Comparison of ENCODE assay signal across 20 mouse cellular contexts in the genomic region with DNA sequence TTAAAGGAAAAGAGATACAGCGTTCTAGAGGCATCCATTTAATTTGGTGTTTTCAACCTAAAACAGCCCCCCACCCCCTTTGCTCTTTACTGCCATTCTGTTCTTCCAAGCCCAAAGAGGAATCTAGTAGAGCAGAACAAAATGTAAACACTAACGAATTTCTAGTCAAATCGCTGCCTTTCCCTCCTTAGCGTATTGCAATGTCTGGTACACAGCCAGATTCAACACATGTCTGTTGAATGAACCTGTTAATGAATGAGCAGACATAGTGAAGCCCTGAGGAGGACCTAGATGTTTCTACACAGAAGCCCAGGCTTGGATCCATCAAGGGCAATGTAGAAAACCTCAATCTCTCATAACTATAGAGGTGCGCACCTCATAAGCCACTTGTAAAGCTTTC. TPM values are rescaled to one million over a fixed set of nuclear protein-coding genes. Genes with fewer than 3 reads are reported as not detected.
"Had no signal": no experiment of that assay in that cellular context is flagged by ENCODE, and none has a peak within 500 bp of the region (broad histone marks: within the 10 kb centered on the region; RNA-seq: fewer than 3 reads in every experiment).

No protein-coding gene starts in this region.

- H3K27ac ChIP-seq: midbrain, embryonic 10.5 days; midbrain, embryonic 12.5 days; neural tube, embryonic 13.5 days; neural tube, embryonic 15.5 days had no signal

- H3K27me3 ChIP-seq: midbrain, embryonic 12.5 days; neural tube, embryonic 13.5 days; neural tube, embryonic 15.5 days had no signal

- DNase-seq: lung, adult 18-20 months; lung, embryonic 14.5 days; lung, postnatal 10 days; lung, postnatal 4 days; midbrain, embryonic 14.5 days; retina, postnatal 1 day; right cerebral cortex, adult 18-20 months; right cerebral cortex, postnatal 25 days; right cerebral cortex, postnatal 4 days; spleen, adult 18-20 months; thymus, adult 18-20 months; thymus, postnatal 14 days; thymus, postnatal 36 days had no signal

- H3K9ac ChIP-seq: lung, embryonic 14.5 days; midbrain, embryonic 12.5 days; neural tube, embryonic 13.5 days; neural tube, embryonic 15.5 days had no signal

- H3K9me3 ChIP-seq: midbrain, embryonic 10.5 days; midbrain, embryonic 12.5 days; neural tube, embryonic 13.5 days; neural tube, embryonic 15.5 days had no signal

- ATAC-seq: midbrain, embryonic 16.5 days had no signal

- H3K4me3 ChIP-seq: midbrain, embryonic 10.5 days; midbrain, embryonic 12.5 days; myocyte; neural tube, embryonic 13.5 days; neural tube, embryonic 15.5 days had no signal

- H3K4me1 ChIP-seq: midbrain, embryonic 10.5 days; midbrain, embryonic 12.5 days; neural tube, embryonic 13.5 days; neural tube, embryonic 15.5 days had no signal

- H3K4me2 ChIP-seq: lung, embryonic 14.5 days; midbrain, embryonic 12.5 days; neural tube, embryonic 13.5 days; neural tube, embryonic 15.5 days had no signal

- H3K36me3 ChIP-seq: midbrain, embryonic 10.5 days; midbrain, embryonic 12.5 days; neural tube, embryonic 13.5 days; neural tube, embryonic 15.5 days had no signal

RNA-seq across cellular contexts. Expression of a gene that starts 15.4 kb away (rescaled TPM):
- polyA plus RNA-seq: lung, embryonic 14.5 days; lung, embryonic 16.5 days; midbrain, embryonic 10.5 days; myocyte; neural tube, embryonic 13.5 days had no signal
